ENCODE assay signal across 9 mouse cellular contexts in the genomic region with DNA sequence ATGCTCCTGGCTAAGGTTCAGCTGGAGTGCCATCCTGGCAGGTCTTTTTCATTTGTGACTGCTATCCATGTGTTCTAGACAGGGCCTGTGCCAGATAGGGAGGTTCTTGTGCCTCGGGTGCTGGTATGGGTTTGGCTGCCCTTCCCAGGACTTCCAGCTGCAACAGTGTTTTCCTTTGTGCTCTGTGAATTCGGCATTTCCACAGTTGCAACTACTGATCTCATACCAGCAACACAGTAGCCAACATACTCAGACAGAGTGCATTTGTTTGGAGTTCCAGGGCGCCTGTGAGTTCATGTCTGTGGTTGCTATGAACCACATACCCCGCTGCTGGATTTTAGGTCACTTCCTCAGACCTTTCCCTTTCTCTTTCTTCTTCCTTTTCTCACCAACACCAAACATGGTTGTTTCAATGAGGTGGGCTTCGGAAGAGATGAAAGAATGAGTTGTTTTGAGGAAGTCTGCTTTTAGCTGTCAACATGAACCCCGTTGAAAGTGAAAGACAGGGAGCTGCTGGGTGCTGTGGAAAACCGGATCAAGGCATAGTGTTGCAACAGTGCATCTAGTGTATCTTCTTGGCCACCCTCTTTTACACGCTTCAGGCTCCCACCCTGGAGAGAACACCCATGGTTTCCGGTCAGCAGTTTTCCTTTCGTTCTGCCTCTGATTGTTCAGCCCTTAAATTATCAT.
DNase-seq lines count a peak whose midpoint lies in the region; ATAC-seq and TF ChIP-seq lines count a peak whose summit lies in the region.
"Had no signal": no experiment of that assay in that cellular context is flagged by ENCODE, and none has a peak within 500 bp of the region (broad histone marks: within the 10 kb centered on the region; RNA-seq: fewer than 3 reads in every experiment).

No protein-coding gene starts in this region.

- H3K36me3 ChIP-seq in heart, embryonic 11.5 days (ENCODE audit: control insufficient read depth, insufficient read depth, low read length) = no peaks in the 10 kb centered on the region
- H3K36me3 ChIP-seq in embryonic facial prominence, embryonic 14.5 days (ENCODE audit: control insufficient read depth, insufficient read depth, low read length) = no peaks in the 10 kb centered on the region
- H3K36me3 ChIP-seq in intestine, embryonic 16.5 days (ENCODE audit: control insufficient read depth, insufficient read depth, low read length) = no peaks in the 10 kb centered on the region

- intact Hi-C loops in left cerebral cortex, postnatal 10 days (cut with DNase I) = no loop called here

- no peaks in the 10 kb centered on the region for H3K9me3 ChIP-seq in heart, embryonic 11.5 days (replicated peaks; ENCODE audit: control insufficient read depth, low read length)
- H3K9me3 ChIP-seq in embryonic facial prominence, embryonic 14.5 days (ENCODE audit: control insufficient read depth, low read length) = no peaks in the 10 kb centered on the region
- no peaks in the 10 kb centered on the region for H3K9me3 ChIP-seq in intestine, embryonic 16.5 days (ENCODE audit: control insufficient read depth, low read length)

- H3K27ac ChIP-seq in heart, embryonic 11.5 days (ENCODE audit: low read depth, low read length) = no peak overlapping the region
- H3K27ac ChIP-seq in bone marrow macrophage, adult 2 months (ENCODE audit: insufficient read depth, low read depth, low read length) = no peak overlapping the region
- peak overlapping the region; percentile 58; the same call in 1 of the 2 replicates for H3K27ac ChIP-seq in embryonic facial prominence, embryonic 14.5 days (replicated peaks; ENCODE audit: low read depth, low read length)
- H3K27ac ChIP-seq in intestine, embryonic 16.5 days (ENCODE audit: low read length) = no peak overlapping the region

- no peak for TF ChIP-seq CTCF in bone marrow macrophage, adult 2 months (IDR thresholded peaks at IDR 0.05; ENCODE audit: low read depth, low read length)

- WGBS in heart, embryonic 11.5 days (ENCODE audit: insufficient replicate concordance) = 65% methylated on average over 10 of the region's 10 CpGs
- 57% methylated on average over 10 of the region's 10 CpGs for WGBS in embryonic facial prominence, embryonic 14.5 days
- WGBS in intestine, embryonic 16.5 days = 71% methylated on average over 10 of the region's 10 CpGs

- peak; percentile 6 to 9 for DNase-seq in heart, adult 9 months (ENCODE audit: low spot score in 2 of 2)
- peak; percentile 47 for DNase-seq in embryonic facial prominence, embryonic 14.5 days (ENCODE audit: low spot score)
- DNase-seq in left cerebral cortex, postnatal 10 days (ENCODE audit: extremely low spot score in 1 of 2, low spot score in 2 of 2) = peak; percentile 18
- DNase-seq in thymus, adult 18-20 months = no peak
- DNase-seq in kidney, postnatal 4 days = no peak
- DNase-seq: lung, adult 18-20 months had no signal

- TF ChIP-seq POLR2A in bone marrow macrophage, adult 2 months (IDR thresholded peaks at IDR 0.05; ENCODE audit: borderline replicate concordance, low read depth, low read length) = no peak

- no peak overlapping the region for H3K4me3 ChIP-seq in heart, embryonic 11.5 days (ENCODE audit: low read depth, low read length)
- peak overlapping the region; percentile 33 for H3K4me3 ChIP-seq in bone marrow macrophage, adult 2 months (ENCODE audit: insufficient read depth, low read length)
- H3K4me3 ChIP-seq in embryonic facial prominence, embryonic 14.5 days (ENCODE audit: low read depth, low read length) = no peak overlapping the region
- no peak overlapping the region for H3K4me3 ChIP-seq in intestine, embryonic 16.5 days (ENCODE audit: low read length)

- no peaks in the 10 kb centered on the region for H3K27me3 ChIP-seq in heart, embryonic 11.5 days (ENCODE audit: control insufficient read depth, insufficient read depth, low read length)
- no peaks in the 10 kb centered on the region for H3K27me3 ChIP-seq in embryonic facial prominence, embryonic 14.5 days (replicated peaks; ENCODE audit: control insufficient read depth, insufficient read depth, low read length)
- H3K27me3 ChIP-seq in intestine, embryonic 16.5 days (replicated peaks; ENCODE audit: control insufficient read depth, insufficient read depth, low read length) = no peaks in the 10 kb centered on the region

- H3K4me1 ChIP-seq in heart, embryonic 11.5 days (ENCODE audit: control insufficient read depth, insufficient read depth, low read length) = no peaks in the 10 kb centered on the region
- peaks cover 7% of the 10 kb centered on the region; the same call in 1 of the 2 replicates for H3K4me1 ChIP-seq in bone marrow macrophage, adult 2 months (ENCODE audit: control insufficient read depth, insufficient read depth, low read length)
- no peaks in the 10 kb centered on the region for H3K4me1 ChIP-seq in embryonic facial prominence, embryonic 14.5 days (ENCODE audit: control insufficient read depth, insufficient read depth, low read length)
- no peaks in the 10 kb centered on the region for H3K4me1 ChIP-seq in intestine, embryonic 16.5 days (ENCODE audit: control insufficient read depth, insufficient read depth, low read length)

- ATAC-seq in heart, embryonic 11.5 days (replicated peaks; ENCODE audit: insufficient number of reproducible peaks, low FRiP score, low TSS enrichment) = no peak
- peak; percentile 26; the same call in 1 of the 2 replicates for ATAC-seq in embryonic facial prominence, embryonic 14.5 days (ENCODE audit: low read depth)
- no peak for ATAC-seq in intestine, embryonic 16.5 days

- no peak overlapping the region for H3K4me2 ChIP-seq in heart, embryonic 11.5 days
- H3K4me2 ChIP-seq in embryonic facial prominence, embryonic 14.5 days (ENCODE audit: low read depth, low read length) = no peak overlapping the region
- H3K4me2 ChIP-seq in intestine, embryonic 16.5 days (ENCODE audit: low read depth, low read length) = no peak overlapping the region

- H3K9ac ChIP-seq in heart, embryonic 11.5 days (ENCODE audit: low read depth, low read length) = no peak overlapping the region
- H3K9ac ChIP-seq in embryonic facial prominence, embryonic 14.5 days (ENCODE audit: low read depth, low read length) = no peak overlapping the region
- H3K9ac ChIP-seq in intestine, embryonic 16.5 days (ENCODE audit: low read depth, low read length) = no peak overlapping the region

Comparison
In these comparisons a context has a peak if more than half of its experiments do, and no peak if none do; other contexts are left out.
1. DNase-seq: peak in heart, adult 9 months (2 of 2), embryonic facial prominence, embryonic 14.5 days (single experiment) and left cerebral cortex, postnatal 10 days (2 of 2); none in thymus, adult 18-20 months (0 of 2) and kidney, postnatal 4 days (0 of 2).